Mouse (Mus musculus) neutrophil, adult 5-6 weeks (primary cell): ENCODE measurements at regions not wholly inside any gene's neighbourhood (a gene's known extent, or its start where the extent isn't known, plus 50 kb on each side); places are given as distances from the start of the nearest gene placed in this dataset.
A peak's percentile ranks its signal among the peaks of the same experiment; 100 is the strongest.

Experiments
- ATAC-seq: fragments of 151-379, 151-347 bp; 2 replicates; pipeline ENCODE4 v1.8.0; 2017; ENCODE audit warnings: mild to moderate bottlenecking, moderate TSS enrichment; ENCODE audit not compliant: insufficient number of reproducible peaks, poor library complexity, low FRiP score, severe bottlenecking; ENCODE audit errors: extremely low read depth

- ATAC-seq, result no peak
These were observed 2942.3 kb upstream of the Gm7489 start for GRCm38 (mm10) chr15:50942429-50942828.

- no peak for ATAC-seq
These were observed 2939.7 kb upstream of the Gm7489 start for GRCm38 (mm10) chr15:50944976-50945375.

GRCm38 (mm10) chr15:50959109-50959508 is 2925.6 kb upstream of the Gm7489 start:
- no peak for ATAC-seq

- ATAC-seq, result no peak
These were observed 2921.1 kb upstream of the Gm7489 start for GRCm38 (mm10) chr15:50963606-50964005.

GRCm38 (mm10) chr15:50964236-50964635 is 2920.5 kb upstream of the Gm7489 start:
- no peak for ATAC-seq

GRCm38 (mm10) chr15:50967176-50967575 is 2917.5 kb upstream of the Gm7489 start:
- no peak for ATAC-seq

GRCm38 (mm10) chr15:50970637-50971036 is 2914.1 kb upstream of the Gm7489 start:
- no peak for ATAC-seq

GRCm38 (mm10) chr15:50972593-50972992 is 2912.1 kb upstream of the Gm7489 start:
- no peak for ATAC-seq

GRCm38 (mm10) chr15:50974002-50974754 is 2910.5 kb upstream of the Gm7489 start:
- no peak for ATAC-seq

- no peak for ATAC-seq
These were observed 2895.2 kb upstream of the Gm7489 start for GRCm38 (mm10) chr15:50989457-50989856.

- ATAC-seq, result no peak
These were observed 2893.0 kb upstream of the Gm7489 start for GRCm38 (mm10) chr15:50991667-50992066.

GRCm38 (mm10) chr15:50992246-50992645 is 2892.5 kb upstream of the Gm7489 start:
- no peak for ATAC-seq

GRCm38 (mm10) chr15:50993121-50993520 is 2891.6 kb upstream of the Gm7489 start:
- no peak for ATAC-seq

- ATAC-seq, result no peak
These were observed 2889.0 kb upstream of the Gm7489 start for GRCm38 (mm10) chr15:50995688-50996087.

- no peak for ATAC-seq
These were observed 2888.4 kb upstream of the Gm7489 start for GRCm38 (mm10) chr15:50996296-50996695.

GRCm38 (mm10) chr15:50997209-50997763 is 2887.4 kb upstream of the Gm7489 start:
- 0 out of 2 replicates have a peak, but pooled peaks have one; percentile 16 for ATAC-seq

GRCm38 (mm10) chr15:51038968-51039367 is 2845.7 kb upstream of the Gm7489 start:
- ATAC-seq, result no peak

- no peak for ATAC-seq
These were observed 2814.2 kb upstream of the Gm7489 start for GRCm38 (mm10) chr15:51070538-51070937.

- ATAC-seq, result no peak
These were observed 2813.5 kb upstream of the Gm7489 start for GRCm38 (mm10) chr15:51071132-51071656.

GRCm38 (mm10) chr15:51073678-51074077 is 2811.0 kb upstream of the Gm7489 start:
- no peak for ATAC-seq
